Mouse (Mus musculus): ENCODE measurements around the gene 4930590J08Rik. TPM values are rescaled to one million over a fixed set of nuclear protein-coding genes. Genes with fewer than 3 reads are reported as not detected.
A peak's percentile ranks its signal among the peaks of the same experiment; 100 is the strongest.

The 4930590J08Rik gene
- polyA plus RNA-seq, 1 experiment from 2014 or later = 1.2 TPM

DNA sequence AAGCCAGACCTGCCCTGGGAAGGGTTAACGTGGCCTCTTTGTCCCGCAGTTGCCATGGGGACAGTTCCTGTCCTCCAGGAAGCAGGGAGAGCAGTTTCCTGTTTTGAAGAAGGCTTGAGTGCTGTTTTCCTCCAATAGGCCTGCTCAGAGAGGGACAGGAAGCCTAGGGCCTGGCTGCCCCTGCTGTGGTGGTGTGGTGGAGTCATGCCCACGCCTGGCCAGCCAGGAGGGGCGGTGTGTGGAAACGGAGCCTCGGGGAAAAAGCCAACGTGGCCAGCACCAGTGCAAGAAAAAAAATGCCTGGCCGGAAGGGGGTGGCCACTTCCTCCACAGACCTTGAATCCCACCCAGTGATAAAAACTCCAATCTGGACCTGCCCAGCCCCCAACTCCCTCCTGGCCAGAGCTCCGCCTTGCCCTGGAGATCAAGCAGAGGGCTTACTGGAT is 69.6 kb downstream of the 4930590J08Rik start:
- Histone ChIP-seq H3K4me3 (replicated peaks) (no peak overlapping the region), H3K4me2 (no peak overlapping the region), H3K27ac (no peak overlapping the region), H3K36me3 (replicated peaks) (no peaks in the 10 kb centered on the region), H3K9ac (no peak overlapping the region), H3K27me3 (peaks cover 22% of the 10 kb centered on the region), H3K9me3 (no peaks in the 10 kb centered on the region), H3K4me1 (peaks cover 7% of the 10 kb centered on the region; the same call in 1 of the 2 replicates)
- WGBS = 65% methylated on average over 9 of the region's 9 CpGs
- ATAC-seq (ENCODE audit: low FRiP score) = no peak

DNA sequence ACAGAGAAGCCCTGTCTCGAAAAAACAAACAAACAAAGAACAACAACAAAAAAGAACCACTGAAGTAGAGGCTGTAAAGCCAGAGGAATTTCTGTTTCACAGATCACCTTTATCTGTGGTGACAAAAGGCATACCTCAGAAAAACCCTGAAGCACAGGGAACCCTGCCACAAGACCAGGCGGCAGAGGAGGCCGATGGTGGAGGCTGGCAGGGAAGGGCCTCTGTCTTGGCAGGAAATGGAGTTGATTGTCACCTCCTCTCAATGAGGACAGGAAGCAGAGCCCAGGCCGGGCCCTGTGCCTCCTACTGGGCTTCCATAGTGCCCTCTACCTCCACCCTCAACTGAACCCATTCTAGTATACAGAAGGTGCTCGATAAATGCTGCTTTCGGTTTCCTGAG is 71.4 kb downstream of the 4930590J08Rik start:
- Histone ChIP-seq H3K9ac (no peak overlapping the region), H3K4me1 (peaks cover 13% of the 10 kb centered on the region), H3K36me3 (replicated peaks) (no peaks in the 10 kb centered on the region), H3K27ac (no peak overlapping the region), H3K4me3 (replicated peaks) (no peak overlapping the region), H3K27me3 (peaks cover 39% of the 10 kb centered on the region), H3K9me3 (no peaks in the 10 kb centered on the region), H3K4me2 (no peak overlapping the region)
- ATAC-seq (ENCODE audit: low FRiP score) = no peak
- WGBS = 81% methylated on average over 6 of the region's 6 CpGs

DNA sequence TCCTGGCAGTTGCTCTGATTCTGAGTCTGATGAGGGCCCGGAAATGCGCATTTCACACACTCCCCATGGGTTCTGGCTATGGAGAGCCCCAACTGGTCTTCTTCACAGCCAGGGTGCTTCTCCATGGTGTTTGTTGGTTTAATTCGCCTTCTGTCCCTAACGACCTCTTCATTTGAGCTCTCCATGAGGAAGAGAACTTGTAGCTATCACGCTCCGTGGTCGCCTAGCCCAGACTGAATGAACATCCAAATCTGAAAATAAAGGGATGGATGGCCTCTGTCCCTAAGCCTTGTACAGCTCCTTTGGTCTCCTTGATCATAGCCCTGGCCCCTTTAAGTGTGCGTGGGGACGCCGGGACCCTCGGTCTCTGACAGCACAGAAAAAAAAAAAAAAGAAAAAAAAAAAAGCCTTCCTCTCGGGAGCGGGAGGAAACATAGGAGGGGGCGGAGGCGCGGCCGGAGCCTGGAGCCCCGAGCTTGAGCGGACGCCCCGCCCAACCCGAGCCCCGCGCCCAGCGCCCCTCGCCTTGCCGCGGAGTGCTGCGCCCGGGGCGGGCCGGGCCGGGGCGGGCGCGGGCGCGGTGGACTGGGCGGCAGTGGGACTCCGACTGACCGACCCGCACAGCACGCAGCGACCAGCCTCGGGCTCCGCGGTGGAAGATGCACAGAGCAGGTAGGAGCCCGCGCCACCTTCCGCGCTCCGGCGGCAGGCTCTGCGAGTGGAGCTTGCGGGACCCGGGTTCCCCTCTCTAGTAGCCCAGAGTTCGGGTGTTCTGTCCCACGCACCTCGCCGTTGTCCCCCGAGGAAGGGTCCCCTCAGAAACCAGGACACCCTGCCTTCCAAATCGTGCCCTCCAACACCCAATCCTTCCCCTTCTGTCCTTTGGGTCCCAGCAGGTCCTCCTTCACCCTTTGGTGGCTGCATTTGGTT is 76.0 kb downstream of the 4930590J08Rik start, which contains the start of gene Fgd5:
Gene Fgd5, plus strand, starts transcription at position 508 of the 930 bp plus-strand sequence.
- peak within 1 kb of the TSS; percentile 58 for H3K4me3 ChIP-seq (replicated peaks)
- H3K27me3 ChIP-seq = peaks cover 71% of the 10 kb centered on the region
- no peaks in the 10 kb centered on the region for H3K36me3 ChIP-seq (replicated peaks)
- WGBS = 2% methylated on average over 27 of the region's 62 CpGs
- H3K9me3 ChIP-seq = no peaks in the 10 kb centered on the region
- peaks cover 14% of the 10 kb centered on the region for H3K4me1 ChIP-seq
- peak within 1 kb of the TSS; percentile 68 for H3K9ac ChIP-seq
- peak within 1 kb of the TSS; percentile 95 for H3K4me2 ChIP-seq
- peak; percentile 72 for ATAC-seq (ENCODE audit: low FRiP score)
- no peak within 1 kb of the TSS for H3K27ac ChIP-seq

DNA sequence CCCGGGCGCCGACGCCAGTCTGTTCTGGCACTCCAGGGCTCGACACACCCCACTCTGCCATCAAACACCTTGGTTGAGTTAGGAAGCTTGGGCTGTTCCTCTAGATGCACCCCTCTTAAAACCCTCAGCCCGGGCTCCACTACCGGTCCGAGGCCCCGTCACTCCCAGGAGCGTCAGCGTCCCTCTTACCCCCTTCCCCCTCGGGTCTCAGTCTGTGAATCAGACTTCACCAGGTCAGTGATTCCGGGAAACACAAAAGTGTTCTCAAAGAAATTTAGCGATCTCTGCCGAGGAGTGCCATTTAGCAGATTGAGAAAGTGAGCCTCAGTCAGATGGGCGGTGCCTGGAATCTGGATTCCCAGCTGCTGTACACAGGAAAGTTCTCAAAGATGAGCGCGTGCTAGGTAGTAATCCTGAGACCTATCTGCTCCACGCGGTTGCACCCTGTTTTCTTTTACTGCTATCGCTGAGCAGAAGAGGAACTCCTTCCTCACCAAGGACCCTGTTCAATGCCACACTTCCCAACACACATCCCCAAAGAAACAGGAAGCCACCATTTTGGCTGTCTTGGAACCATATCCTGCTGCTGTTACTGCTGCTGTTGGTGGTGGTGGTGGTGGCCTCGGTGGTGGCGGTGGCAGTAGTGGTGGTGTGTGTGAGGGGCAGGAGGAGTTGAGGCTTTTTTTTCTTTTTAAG is 76.8 kb downstream of the 4930590J08Rik start:
- peak overlapping the region; percentile 58 for H3K4me3 ChIP-seq (replicated peaks)
- 11% methylated on average over 23 of the region's 23 CpGs for whole genome bisulfite sequencing
- H3K4me2 ChIP-seq = peak overlapping the region; percentile 95
- peak overlapping the region; percentile 68 for H3K9ac ChIP-seq
- peaks cover 14% of the 10 kb centered on the region for H3K4me1 ChIP-seq
- H3K9me3 ChIP-seq = no peaks in the 10 kb centered on the region
- no peaks in the 10 kb centered on the region for H3K36me3 ChIP-seq (replicated peaks)
- H3K27ac ChIP-seq = no peak overlapping the region
- peaks cover 71% of the 10 kb centered on the region for H3K27me3 ChIP-seq
- no peak for ATAC-seq (ENCODE audit: low FRiP score)

GRCm38 (mm10) chr6:91980011-91980410 is 77.4 kb downstream of the 4930590J08Rik start:
- no peak overlapping the region for H3K9ac ChIP-seq
- peaks cover 14% of the 10 kb centered on the region for H3K4me1 ChIP-seq
- H3K4me3 ChIP-seq (replicated peaks) = peak overlapping the region; percentile 58; the same call in 1 of the 2 replicates
- H3K4me2 ChIP-seq = 0 out of 2 replicates have a peak overlapping the region, but pooled peaks have one; percentile 95
- no peak for ATAC-seq (ENCODE audit: low FRiP score)
- no peaks in the 10 kb centered on the region for H3K9me3 ChIP-seq
- peaks cover 70% of the 10 kb centered on the region for H3K27me3 ChIP-seq
- no peaks in the 10 kb centered on the region for H3K36me3 ChIP-seq (replicated peaks)
- WGBS = 63% methylated on average over 3 of the region's 3 CpGs
- H3K27ac ChIP-seq = no peak overlapping the region

DNA sequence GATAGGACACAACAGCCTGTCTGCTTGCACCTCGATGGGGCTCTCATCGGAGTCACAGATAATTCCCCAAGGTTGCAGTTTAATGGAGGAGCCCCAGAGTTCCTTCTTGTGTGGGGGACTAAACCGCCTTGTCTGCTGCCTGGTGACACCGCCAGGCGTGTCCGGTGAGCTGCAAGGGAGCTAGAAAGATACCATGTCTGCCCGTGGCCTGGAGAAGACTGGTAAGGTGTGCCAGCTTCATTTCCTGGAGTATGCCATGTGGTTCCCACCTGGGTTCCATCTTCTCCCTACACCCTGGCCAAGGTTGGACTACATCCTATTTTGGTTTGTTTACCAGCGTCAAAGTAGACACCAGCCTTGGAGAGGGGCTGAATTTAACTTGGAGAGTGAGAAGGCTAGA is 87.5 kb downstream of the 4930590J08Rik start:
- Histone ChIP-seq H3K36me3 (replicated peaks) (no peaks in the 10 kb centered on the region), H3K4me2 (no peak overlapping the region), H3K9me3 (no peaks in the 10 kb centered on the region), H3K4me1 (no peaks in the 10 kb centered on the region), H3K27me3 (no peaks in the 10 kb centered on the region; the same call in 1 of the 2 replicates), H3K27ac (no peak overlapping the region), H3K4me3 (replicated peaks) (no peak overlapping the region), H3K9ac (no peak overlapping the region)
- 91% methylated on average over 8 of the region's 8 CpGs for WGBS
- ATAC-seq (ENCODE audit: low FRiP score) = no peak

GRCm38 (mm10) chr6:91992823-91993222 is 90.2 kb downstream of the 4930590J08Rik start:
- Histone ChIP-seq H3K36me3 (replicated peaks) (no peaks in the 10 kb centered on the region), H3K9me3 (no peaks in the 10 kb centered on the region), H3K4me1 (0 out of 2 replicates have a peak, but pooled peaks cover 4% of the 10 kb centered on the region), H3K27me3 (peaks cover 7% of the 10 kb centered on the region; the same call in 1 of the 2 replicates), H3K27ac (no peak overlapping the region), H3K9ac (no peak overlapping the region), H3K4me3 (replicated peaks) (no peak overlapping the region), H3K4me2 (no peak overlapping the region)
- 89% methylated on average over 2 of the region's 2 CpGs for WGBS
- no peak for ATAC-seq (ENCODE audit: low FRiP score)

GRCm38 (mm10) chr6:91993795-91994505 is 91.3 kb downstream of the 4930590J08Rik start:
- no peak overlapping the region for H3K27ac ChIP-seq
- 0 out of 2 replicates have a peak, but pooled peaks cover 4% of the 10 kb centered on the region for H3K4me1 ChIP-seq
- no peak overlapping the region for H3K4me3 ChIP-seq (replicated peaks)
- WGBS = 75% methylated on average over 8 of the region's 8 CpGs
- H3K36me3 ChIP-seq (replicated peaks) = no peaks in the 10 kb centered on the region
- H3K27me3 ChIP-seq = peaks cover 9% of the 10 kb centered on the region; the same call in 1 of the 2 replicates
- no peak for ATAC-seq (ENCODE audit: low FRiP score)
- H3K4me2 ChIP-seq = no peak overlapping the region
- no peaks in the 10 kb centered on the region for H3K9me3 ChIP-seq
- no peak overlapping the region for H3K9ac ChIP-seq

GRCm38 (mm10) chr6:91996072-91996471 is 93.5 kb downstream of the 4930590J08Rik start:
- Histone ChIP-seq H3K4me1 (0 out of 2 replicates have a peak, but pooled peaks cover 4% of the 10 kb centered on the region), H3K27me3 (peaks cover 28% of the 10 kb centered on the region), H3K36me3 (replicated peaks) (no peaks in the 10 kb centered on the region), H3K27ac (peak overlapping the region; percentile 61), H3K9me3 (no peaks in the 10 kb centered on the region), H3K4me3 (replicated peaks) (no peak overlapping the region), H3K4me2 (no peak overlapping the region), H3K9ac (no peak overlapping the region)
- ATAC-seq (ENCODE audit: low FRiP score) = no peak
- WGBS = 65% methylated on average over 8 of the region's 8 CpGs
